Mouse (Mus musculus): ENCODE measurements around the gene Gm3854. TPM values are rescaled to one million over a fixed set of nuclear protein-coding genes. Genes with fewer than 3 reads are reported as not detected.
"Not testable (repeated sequence)": the region's sequence is repeated elsewhere in the genome, so short reads cannot be mapped to it uniquely, and the experiment has no call there.

Gm3854 gene
- polyA plus RNA-seq, 1 experiment from 2014 or later, result 0.08 TPM

GRCm38 (mm10) chr7:6364761-6365160 lies 21.2 kb downstream of the Gm3854 start:
- Histone ChIP-seq H3K27me3 (replicated peaks; ENCODE audit: control insufficient read depth, insufficient read depth, low read length) (no peaks in the 10 kb centered on the region), H3K36me3 (ENCODE audit: control insufficient read depth, insufficient read depth) (no peaks in the 10 kb centered on the region), H3K9ac (ENCODE audit: low read depth, low read length) (no peak overlapping the region), H3K9me3 (ENCODE audit: control insufficient read depth) (no peaks in the 10 kb centered on the region), H3K27ac (ENCODE audit: low read depth, low read length) (no peak overlapping the region), H3K4me2 (replicated peaks; ENCODE audit: low read depth) (no peak overlapping the region), H3K4me3 (ENCODE audit: low read depth, low read length) (no peak overlapping the region), H3K4me1 (replicated peaks; ENCODE audit: control insufficient read depth, insufficient read depth, low read length) (no peaks in the 10 kb centered on the region)
- no peak for ATAC-seq
- TF ChIP-seq CTCF (IDR thresholded peaks at IDR 0.05; ENCODE audit: low read depth), result no peak
- 56% methylated on average over 1 of the region's 1 CpGs for WGBS

- no peak for ATAC-seq
These were observed 23.6 kb downstream of the Gm3854 start for GRCm38 (mm10) chr7:6367185-6367584.

DNA sequence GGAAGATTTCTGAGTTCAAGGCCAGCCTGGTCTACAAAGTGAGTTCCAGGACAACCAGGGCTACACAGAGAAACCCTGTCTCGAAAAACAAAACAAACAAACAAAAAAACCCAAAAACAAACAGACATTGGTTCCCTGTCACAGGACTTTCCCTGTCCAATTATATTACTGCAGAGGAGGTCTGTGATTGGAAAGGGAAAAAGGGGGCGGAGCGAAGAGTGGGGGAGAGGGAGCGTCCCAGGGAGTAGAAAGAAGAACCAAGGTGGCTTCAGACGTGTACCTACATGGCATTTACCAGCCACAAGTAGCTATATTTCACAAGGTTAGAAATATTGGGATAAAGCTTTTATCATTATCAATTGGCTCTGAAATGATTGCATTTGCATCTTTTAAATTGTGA lies 24.6 kb downstream of the Gm3854 start:
- not testable (repeated sequence) for H3K27me3 ChIP-seq (replicated peaks; ENCODE audit: control insufficient read depth, insufficient read depth, low read length); H3K4me2 ChIP-seq (replicated peaks; ENCODE audit: low read depth); H3K4me1 ChIP-seq (replicated peaks; ENCODE audit: control insufficient read depth, insufficient read depth, low read length); H3K9ac ChIP-seq (ENCODE audit: low read depth, low read length); H3K36me3 ChIP-seq (ENCODE audit: control insufficient read depth, insufficient read depth); ATAC-seq; H3K9me3 ChIP-seq (ENCODE audit: control insufficient read depth); H3K4me3 ChIP-seq (ENCODE audit: low read depth, low read length); H3K27ac ChIP-seq (ENCODE audit: low read depth, low read length)
- WGBS, result 83% methylated on average over 5 of the region's 5 CpGs

More at GRCm38 (mm10) chr7:6367185-6367584, 23.6 kb downstream of the Gm3854 start:
- H3K36me3 ChIP-seq (ENCODE audit: control insufficient read depth, insufficient read depth), result no peaks in the 10 kb centered on the region
- 90% methylated on average over 5 of the region's 5 CpGs for WGBS
- H3K27ac ChIP-seq (ENCODE audit: low read depth, low read length), result no peak overlapping the region
- no peaks in the 10 kb centered on the region for H3K27me3 ChIP-seq (replicated peaks; ENCODE audit: control insufficient read depth, insufficient read depth, low read length)
- no peaks in the 10 kb centered on the region for H3K4me1 ChIP-seq (replicated peaks; ENCODE audit: control insufficient read depth, insufficient read depth, low read length)
- no peak overlapping the region for H3K4me2 ChIP-seq (replicated peaks; ENCODE audit: low read depth)
- no peak overlapping the region for H3K9ac ChIP-seq (ENCODE audit: low read depth, low read length)
- H3K9me3 ChIP-seq (ENCODE audit: control insufficient read depth), result no peaks in the 10 kb centered on the region
- H3K4me3 ChIP-seq (ENCODE audit: low read depth, low read length), result no peak overlapping the region
- no peak for TF ChIP-seq CTCF (IDR thresholded peaks at IDR 0.05; ENCODE audit: low read depth)

DNA sequence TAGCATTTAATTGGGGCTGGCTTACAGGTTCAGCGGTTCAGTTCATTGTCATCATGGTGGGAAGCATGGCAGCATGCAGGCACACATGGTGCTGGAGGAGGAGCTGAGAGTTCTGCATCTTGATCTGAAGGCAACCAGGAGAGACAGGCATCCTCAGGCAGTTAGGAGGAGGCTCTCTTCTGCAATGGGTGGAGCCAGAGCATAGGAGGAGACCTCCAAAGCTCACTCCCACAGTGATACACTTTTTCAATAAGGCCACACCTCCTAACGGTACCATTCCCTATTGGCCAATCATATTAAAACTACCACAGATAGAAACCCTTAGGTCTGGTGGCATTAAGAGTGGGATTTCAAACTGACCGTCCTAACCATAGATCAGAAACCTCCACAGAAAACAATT lies 25.9 kb downstream of the Gm3854 start:
- 82% methylated on average over 3 of the region's 3 CpGs for WGBS
- no peak for ATAC-seq
- H3K4me2 ChIP-seq (replicated peaks; ENCODE audit: low read depth), result no peak overlapping the region
- H3K9ac ChIP-seq (ENCODE audit: low read depth, low read length), result no peak overlapping the region
- H3K27me3 ChIP-seq (replicated peaks; ENCODE audit: control insufficient read depth, insufficient read depth, low read length), result no peaks in the 10 kb centered on the region
- no peak overlapping the region for H3K4me3 ChIP-seq (ENCODE audit: low read depth, low read length)
- H3K27ac ChIP-seq (ENCODE audit: low read depth, low read length), result no peak overlapping the region
- no peaks in the 10 kb centered on the region for H3K9me3 ChIP-seq (ENCODE audit: control insufficient read depth)
- H3K36me3 ChIP-seq (ENCODE audit: control insufficient read depth, insufficient read depth), result no peaks in the 10 kb centered on the region
- no peaks in the 10 kb centered on the region for H3K4me1 ChIP-seq (replicated peaks; ENCODE audit: control insufficient read depth, insufficient read depth, low read length)
- no peak for TF ChIP-seq CTCF (IDR thresholded peaks at IDR 0.05; ENCODE audit: low read depth)

GRCm38 (mm10) chr7:6372993-6373392 lies 29.4 kb downstream of the Gm3854 start:
- Histone ChIP-seq H3K4me3 (ENCODE audit: low read depth, low read length) (no peak overlapping the region), H3K9ac (ENCODE audit: low read depth, low read length) (no peak overlapping the region), H3K36me3 (ENCODE audit: control insufficient read depth, insufficient read depth) (0 out of 2 replicates have a peak, but pooled peaks cover 7% of the 10 kb centered on the region), H3K4me2 (replicated peaks; ENCODE audit: low read depth) (no peak overlapping the region), H3K4me1 (replicated peaks; ENCODE audit: control insufficient read depth, insufficient read depth, low read length) (no peaks in the 10 kb centered on the region), H3K27me3 (replicated peaks; ENCODE audit: control insufficient read depth, insufficient read depth, low read length) (no peaks in the 10 kb centered on the region), H3K27ac (ENCODE audit: low read depth, low read length) (no peak overlapping the region), H3K9me3 (ENCODE audit: control insufficient read depth) (no peaks in the 10 kb centered on the region)
- 91% methylated on average over 3 of the region's 3 CpGs for WGBS
- TF ChIP-seq CTCF (IDR thresholded peaks at IDR 0.05; ENCODE audit: low read depth), result no peak
- no peak for ATAC-seq

- no peak for ATAC-seq
- no peaks in the 10 kb centered on the region for H3K4me1 ChIP-seq (replicated peaks; ENCODE audit: control insufficient read depth, insufficient read depth, low read length)
These were observed 34.9 kb downstream of the Gm3854 start for GRCm38 (mm10) chr7:6378441-6378840.

DNA sequence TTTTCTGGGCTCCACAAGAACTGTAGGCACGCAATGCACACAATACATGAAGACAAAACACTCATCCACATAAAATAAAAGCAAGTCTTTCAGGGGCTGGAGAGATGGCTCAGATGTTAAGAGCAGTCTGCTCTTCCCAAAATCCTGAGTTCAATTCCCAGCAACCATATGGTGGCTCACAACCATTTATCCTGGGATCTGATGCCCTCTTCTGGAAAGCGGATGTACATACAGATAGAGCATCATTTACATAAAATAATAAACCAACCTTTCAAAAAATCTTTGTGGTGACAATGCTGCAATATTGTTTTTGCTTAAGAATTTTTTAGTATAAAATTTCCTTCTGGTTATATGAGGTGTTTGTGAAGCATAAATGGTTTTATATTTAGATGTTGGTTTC lies 37.9 kb downstream of the Gm3854 start:
- WGBS, result 78% methylated on average over 2 of the region's 2 CpGs
- no peak for ATAC-seq
- TF ChIP-seq CTCF (IDR thresholded peaks at IDR 0.05; ENCODE audit: low read depth), result peak; percentile 41

More at GRCm38 (mm10) chr7:6378441-6378840, 34.9 kb downstream of the Gm3854 start:
- H3K4me2 ChIP-seq (replicated peaks; ENCODE audit: low read depth), result no peak overlapping the region
- no peak overlapping the region for H3K9ac ChIP-seq (ENCODE audit: low read depth, low read length)
- no peaks in the 10 kb centered on the region for H3K27me3 ChIP-seq (replicated peaks; ENCODE audit: control insufficient read depth, insufficient read depth, low read length)
- TF ChIP-seq CTCF (IDR thresholded peaks at IDR 0.05; ENCODE audit: low read depth), result no peak
- no peak overlapping the region for H3K27ac ChIP-seq (ENCODE audit: low read depth, low read length)
- peaks cover 14% of the 10 kb centered on the region; the same call in 1 of the 2 replicates for H3K36me3 ChIP-seq (ENCODE audit: control insufficient read depth, insufficient read depth)
- WGBS, result 84% methylated on average over 8 of the region's 8 CpGs
- H3K9me3 ChIP-seq (ENCODE audit: control insufficient read depth), result no peaks in the 10 kb centered on the region
- no peak overlapping the region for H3K4me3 ChIP-seq (ENCODE audit: low read depth, low read length)

More for the DNA sequence above, 37.9 kb downstream of the Gm3854 start:
- no peaks in the 10 kb centered on the region for H3K4me1 ChIP-seq (replicated peaks; ENCODE audit: control insufficient read depth, insufficient read depth, low read length)
- no peak overlapping the region for H3K9ac ChIP-seq (ENCODE audit: low read depth, low read length)
- H3K36me3 ChIP-seq (ENCODE audit: control insufficient read depth, insufficient read depth), result peaks cover 7% of the 10 kb centered on the region; the same call in 1 of the 2 replicates
- no peaks in the 10 kb centered on the region for H3K27me3 ChIP-seq (replicated peaks; ENCODE audit: control insufficient read depth, insufficient read depth, low read length)
- no peak overlapping the region for H3K4me3 ChIP-seq (ENCODE audit: low read depth, low read length)
- no peak overlapping the region for H3K4me2 ChIP-seq (replicated peaks; ENCODE audit: low read depth)
- H3K27ac ChIP-seq (ENCODE audit: low read depth, low read length), result no peak overlapping the region
- no peaks in the 10 kb centered on the region for H3K9me3 ChIP-seq (ENCODE audit: control insufficient read depth)
